Mouse (Mus musculus): ENCODE results near the gene Taldo1. TPM values are rescaled to one million over a fixed set of nuclear protein-coding genes. Genes with fewer than 3 reads are reported as not detected.

Taldo1 gene
- polyA plus RNA-seq, 1 experiment from 2014 or later = 272 TPM

DNA sequence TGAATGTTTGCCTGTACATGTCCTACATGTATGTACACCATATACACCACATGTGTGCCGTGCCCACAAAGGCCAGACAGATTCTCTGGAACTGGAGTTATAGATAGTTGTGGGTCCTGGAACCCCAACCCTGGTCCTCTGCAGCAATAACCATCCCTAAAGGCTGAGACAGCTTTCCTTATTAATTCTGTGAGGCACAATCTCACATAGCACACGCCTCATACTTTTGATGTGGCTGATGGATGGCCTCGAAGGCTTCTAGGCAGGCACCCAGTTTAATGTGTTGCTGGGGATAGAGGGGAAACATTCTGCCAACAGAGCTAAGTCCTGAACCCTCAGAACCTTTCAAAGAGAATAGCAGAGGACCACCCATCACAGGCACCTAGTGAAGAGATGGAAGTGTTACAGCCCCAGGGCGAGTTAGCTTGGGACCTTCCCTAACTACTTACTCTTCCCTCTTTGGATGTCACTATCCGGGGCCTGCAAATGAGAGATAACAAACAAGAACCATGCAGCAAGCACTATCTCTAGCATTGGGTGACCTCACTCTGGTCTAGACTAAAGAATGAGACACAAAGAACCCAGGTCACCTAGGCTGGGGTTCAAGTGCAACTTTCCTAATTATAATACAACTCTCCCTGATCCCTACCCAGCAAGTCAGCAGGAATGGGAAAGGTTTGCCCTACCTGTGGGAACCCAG lies 27.5 kb upstream of the Taldo1 start:
- H3K4me3 ChIP-seq = no peak overlapping the region
- no peak overlapping the region for H3K4me2 ChIP-seq
- 74% methylated on average over 5 of the region's 5 CpGs for WGBS
- no peaks in the 10 kb centered on the region for H3K9me3 ChIP-seq
- no peak for ATAC-seq (ENCODE audit: insufficient number of reproducible peaks, low FRiP score, low TSS enrichment, low read depth)
- H3K9ac ChIP-seq = no peak overlapping the region
- peaks cover 5% of the 10 kb centered on the region; the same call in 1 of the 2 replicates for H3K4me1 ChIP-seq
- H3K27me3 ChIP-seq = peaks cover 19% of the 10 kb centered on the region
- no peak overlapping the region for H3K27ac ChIP-seq
- H3K36me3 ChIP-seq = no peaks in the 10 kb centered on the region

DNA sequence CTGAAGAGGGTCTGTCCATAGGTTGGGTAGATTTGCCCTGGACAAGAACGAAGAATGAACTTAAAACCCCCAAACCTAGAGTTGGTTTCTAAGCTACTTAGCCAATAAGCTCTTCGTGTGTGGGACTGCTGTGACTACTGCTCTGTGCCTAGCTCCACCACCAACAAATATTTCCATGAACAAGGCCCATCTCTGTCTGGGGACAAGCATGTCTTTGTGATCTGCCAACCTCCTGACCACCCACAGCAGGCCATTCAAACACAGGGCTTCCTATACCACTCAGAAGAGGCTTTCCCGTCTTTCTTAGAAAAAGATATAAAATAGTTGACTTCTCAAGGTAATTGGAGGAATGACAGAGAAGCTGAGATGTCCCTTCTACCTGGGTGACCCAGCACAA lies 27.0 kb upstream of the Taldo1 start:
- no peak overlapping the region for H3K4me2 ChIP-seq
- WGBS = 65% methylated on average over 3 of the region's 3 CpGs
- peaks cover 5% of the 10 kb centered on the region; the same call in 1 of the 2 replicates for H3K4me1 ChIP-seq
- H3K27ac ChIP-seq = no peak overlapping the region
- no peak overlapping the region for H3K9ac ChIP-seq
- H3K27me3 ChIP-seq = peaks cover 19% of the 10 kb centered on the region
- H3K9me3 ChIP-seq = no peaks in the 10 kb centered on the region
- H3K36me3 ChIP-seq = no peaks in the 10 kb centered on the region
- ATAC-seq (ENCODE audit: insufficient number of reproducible peaks, low FRiP score, low TSS enrichment, low read depth) = no peak
- H3K4me3 ChIP-seq = no peak overlapping the region

- WGBS = 82% methylated on average over 4 of the region's 4 CpGs
- Histone ChIP-seq H3K9me3 (no peaks in the 10 kb centered on the region), H3K4me3 (no peak overlapping the region), H3K27me3 (no peaks in the 10 kb centered on the region), H3K4me2 (no peak overlapping the region), H3K9ac (no peak overlapping the region), H3K27ac (no peak overlapping the region), H3K4me1 (no peaks in the 10 kb centered on the region), H3K36me3 (no peaks in the 10 kb centered on the region)
- ATAC-seq (ENCODE audit: insufficient number of reproducible peaks, low FRiP score, low TSS enrichment, low read depth) = no peak
Observed at GRCm38 (mm10) chr7:141367358-141367757, 24.6 kb upstream of the Taldo1 start.

DNA sequence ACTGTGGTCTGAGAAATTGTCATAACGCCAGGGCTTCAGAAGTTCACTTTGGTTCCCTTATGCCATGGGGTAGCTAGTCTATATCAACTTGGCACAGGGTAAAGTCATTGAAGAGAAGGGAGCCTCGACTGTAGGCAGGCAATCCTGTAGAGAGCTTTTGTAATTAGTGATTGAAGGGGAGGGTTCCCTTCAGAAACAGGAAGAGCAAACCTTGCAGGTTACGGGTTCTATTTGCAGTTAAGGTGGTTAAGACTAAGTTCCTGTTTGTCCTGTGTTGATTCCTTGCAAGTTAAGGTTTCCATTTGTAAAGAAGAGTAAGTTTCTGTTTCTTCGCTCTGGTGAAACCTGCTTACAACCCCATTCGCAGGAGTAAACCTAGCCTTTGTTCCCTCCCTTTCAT lies 22.1 kb upstream of the Taldo1 start:
- no peak overlapping the region for H3K4me2 ChIP-seq
- H3K9me3 ChIP-seq = no peaks in the 10 kb centered on the region
- ATAC-seq (ENCODE audit: insufficient number of reproducible peaks, low FRiP score, low TSS enrichment, low read depth) = no peak
- WGBS = 65% methylated on average over 5 of the region's 5 CpGs
- no peaks in the 10 kb centered on the region for H3K27me3 ChIP-seq
- no peaks in the 10 kb centered on the region for H3K4me1 ChIP-seq
- H3K9ac ChIP-seq = no peak overlapping the region
- no peaks in the 10 kb centered on the region for H3K36me3 ChIP-seq
- H3K27ac ChIP-seq = no peak overlapping the region
- no peak overlapping the region for H3K4me3 ChIP-seq

DNA sequence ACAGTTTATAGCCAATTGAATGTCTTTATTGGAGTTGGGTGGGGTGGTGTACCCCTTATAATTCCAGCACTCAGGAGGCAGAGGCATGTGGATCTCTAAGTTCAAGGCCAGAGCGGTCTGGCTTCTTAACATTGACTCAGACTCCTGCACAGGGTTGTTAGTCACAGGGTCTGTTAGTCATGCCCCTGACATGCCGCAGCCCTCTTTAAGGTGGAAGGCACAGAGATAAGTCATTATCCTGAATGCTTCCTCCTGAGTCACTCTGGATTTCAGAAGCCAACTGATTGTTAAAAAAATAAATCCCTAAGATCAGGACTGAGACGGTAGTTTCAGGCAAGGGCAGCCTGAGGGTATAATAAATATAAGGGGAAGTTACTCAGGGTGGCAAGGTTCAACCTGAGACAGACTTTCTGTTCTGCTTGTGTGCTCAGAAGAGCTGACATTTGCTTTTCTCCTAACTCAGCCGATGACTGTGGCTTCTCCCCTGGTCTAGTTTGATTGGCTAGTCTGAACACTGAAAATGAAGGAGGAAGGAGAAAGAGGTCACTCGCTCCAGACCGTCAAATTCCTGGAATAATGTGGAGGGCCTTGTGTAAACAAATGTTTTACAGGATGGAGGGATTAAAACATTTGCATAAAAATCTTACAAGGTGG lies 19.9 kb upstream of the Taldo1 start:
- H3K27ac ChIP-seq = no peak overlapping the region
- H3K9me3 ChIP-seq = no peaks in the 10 kb centered on the region
- H3K4me2 ChIP-seq = no peak overlapping the region
- H3K27me3 ChIP-seq = no peaks in the 10 kb centered on the region
- ATAC-seq (ENCODE audit: insufficient number of reproducible peaks, low FRiP score, low TSS enrichment, low read depth) = no peak
- no peaks in the 10 kb centered on the region for H3K36me3 ChIP-seq
- WGBS = 56% methylated on average over 6 of the region's 6 CpGs
- no peaks in the 10 kb centered on the region for H3K4me1 ChIP-seq
- no peak overlapping the region for H3K4me3 ChIP-seq
- no peak overlapping the region for H3K9ac ChIP-seq

- H3K4me1 ChIP-seq = no peaks in the 10 kb centered on the region
- 74% methylated on average over 6 of the region's 6 CpGs for WGBS
- H3K27ac ChIP-seq = no peak overlapping the region
- H3K4me2 ChIP-seq = no peak overlapping the region
- H3K4me3 ChIP-seq = no peak overlapping the region
- no peaks in the 10 kb centered on the region for H3K27me3 ChIP-seq
- no peak for ATAC-seq (ENCODE audit: insufficient number of reproducible peaks, low FRiP score, low TSS enrichment, low read depth)
- no peak overlapping the region for H3K9ac ChIP-seq
- no peaks in the 10 kb centered on the region for H3K9me3 ChIP-seq
- H3K36me3 ChIP-seq = no peaks in the 10 kb centered on the region
Observed at GRCm38 (mm10) chr7:141373611-141374010, 18.4 kb upstream of the Taldo1 start.

- no peaks in the 10 kb centered on the region for H3K27me3 ChIP-seq
- no peak overlapping the region for H3K4me2 ChIP-seq
- H3K9ac ChIP-seq = no peak overlapping the region
- no peaks in the 10 kb centered on the region for H3K36me3 ChIP-seq
- no peaks in the 10 kb centered on the region for H3K4me1 ChIP-seq
- no peaks in the 10 kb centered on the region for H3K9me3 ChIP-seq
- no peak overlapping the region for H3K27ac ChIP-seq
- ATAC-seq (ENCODE audit: insufficient number of reproducible peaks, low FRiP score, low TSS enrichment, low read depth) = no peak
- H3K4me3 ChIP-seq = no peak overlapping the region
Observed at GRCm38 (mm10) chr7:141374399-141374798, 17.6 kb upstream of the Taldo1 start.

- no peak overlapping the region for H3K9ac ChIP-seq
- ATAC-seq (ENCODE audit: insufficient number of reproducible peaks, low FRiP score, low TSS enrichment, low read depth) = no peak
- H3K36me3 ChIP-seq = no peaks in the 10 kb centered on the region
- no peak overlapping the region for H3K4me3 ChIP-seq
- no peaks in the 10 kb centered on the region for H3K9me3 ChIP-seq
- H3K4me1 ChIP-seq = 0 out of 2 replicates have a peak, but pooled peaks cover 3% of the 10 kb centered on the region
- H3K27me3 ChIP-seq = 0 out of 2 replicates have a peak, but pooled peaks cover 5% of the 10 kb centered on the region
- H3K27ac ChIP-seq = no peak overlapping the region
- H3K4me2 ChIP-seq = no peak overlapping the region
- 27% methylated on average over 4 of the region's 4 CpGs for WGBS
Observed at GRCm38 (mm10) chr7:141379584-141379983, 12.4 kb upstream of the Taldo1 start.

DNA sequence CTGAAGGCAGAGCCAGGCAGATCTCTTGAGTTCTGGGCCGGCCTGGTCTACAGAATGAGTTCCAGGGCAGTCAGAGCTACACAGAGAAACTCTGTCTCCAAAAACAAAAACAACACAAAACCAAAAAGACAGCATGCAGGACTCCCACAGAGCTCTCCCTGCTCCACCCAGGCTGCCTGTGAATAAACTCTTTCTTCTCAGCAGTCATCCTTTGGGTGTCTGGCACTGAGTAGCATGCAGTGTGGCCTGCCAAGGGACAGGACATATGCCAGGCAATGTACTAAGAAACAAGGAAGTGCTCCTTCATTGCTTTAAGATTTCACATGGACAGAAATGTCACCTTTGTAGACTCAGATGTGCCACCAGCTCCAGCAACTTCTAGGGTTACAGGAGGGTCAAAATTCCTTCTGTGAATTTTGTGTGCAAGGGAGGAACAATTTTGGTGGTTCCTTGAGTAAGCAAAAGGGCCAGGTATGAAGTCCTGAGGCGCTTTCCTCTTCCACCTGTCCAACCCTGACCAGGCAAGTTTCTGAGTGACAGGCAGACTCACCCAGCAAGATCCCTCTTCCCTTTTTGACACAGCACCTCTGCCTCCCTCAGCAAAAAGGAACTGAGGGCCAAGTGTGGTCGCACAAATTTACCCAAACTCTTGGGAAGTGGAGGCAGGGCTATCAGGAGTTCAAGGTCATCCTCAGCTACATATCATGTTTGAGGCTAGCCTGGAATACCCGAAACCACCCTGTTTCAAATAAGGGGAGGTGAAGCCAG lies 10.7 kb upstream of the Taldo1 start:
- no peaks in the 10 kb centered on the region for H3K9me3 ChIP-seq
- no peak overlapping the region for H3K27ac ChIP-seq
- 0 out of 2 replicates have a peak, but pooled peaks cover 3% of the 10 kb centered on the region for H3K4me1 ChIP-seq
- no peak overlapping the region for H3K4me3 ChIP-seq
- H3K9ac ChIP-seq = no peak overlapping the region
- 0 out of 2 replicates have a peak, but pooled peaks cover 5% of the 10 kb centered on the region for H3K27me3 ChIP-seq
- ATAC-seq (ENCODE audit: insufficient number of reproducible peaks, low FRiP score, low TSS enrichment, low read depth) = no peak
- 69% methylated on average over 4 of the region's 4 CpGs for WGBS
- H3K36me3 ChIP-seq = no peaks in the 10 kb centered on the region
- H3K4me2 ChIP-seq = no peak overlapping the region

- Histone ChIP-seq H3K9ac (no peak overlapping the region), H3K36me3 (no peaks in the 10 kb centered on the region), H3K4me3 (no peak overlapping the region), H3K4me2 (no peak overlapping the region), H3K4me1 (peaks cover 11% of the 10 kb centered on the region), H3K9me3 (no peaks in the 10 kb centered on the region), H3K27me3 (0 out of 2 replicates have a peak, but pooled peaks cover 8% of the 10 kb centered on the region), H3K27ac (no peak overlapping the region)
- WGBS = 42% methylated on average over 2 of the region's 2 CpGs
- ATAC-seq (ENCODE audit: insufficient number of reproducible peaks, low FRiP score, low TSS enrichment, low read depth) = no peak
Observed at GRCm38 (mm10) chr7:141387807-141388486, 4.1 kb upstream of the Taldo1 start.

DNA sequence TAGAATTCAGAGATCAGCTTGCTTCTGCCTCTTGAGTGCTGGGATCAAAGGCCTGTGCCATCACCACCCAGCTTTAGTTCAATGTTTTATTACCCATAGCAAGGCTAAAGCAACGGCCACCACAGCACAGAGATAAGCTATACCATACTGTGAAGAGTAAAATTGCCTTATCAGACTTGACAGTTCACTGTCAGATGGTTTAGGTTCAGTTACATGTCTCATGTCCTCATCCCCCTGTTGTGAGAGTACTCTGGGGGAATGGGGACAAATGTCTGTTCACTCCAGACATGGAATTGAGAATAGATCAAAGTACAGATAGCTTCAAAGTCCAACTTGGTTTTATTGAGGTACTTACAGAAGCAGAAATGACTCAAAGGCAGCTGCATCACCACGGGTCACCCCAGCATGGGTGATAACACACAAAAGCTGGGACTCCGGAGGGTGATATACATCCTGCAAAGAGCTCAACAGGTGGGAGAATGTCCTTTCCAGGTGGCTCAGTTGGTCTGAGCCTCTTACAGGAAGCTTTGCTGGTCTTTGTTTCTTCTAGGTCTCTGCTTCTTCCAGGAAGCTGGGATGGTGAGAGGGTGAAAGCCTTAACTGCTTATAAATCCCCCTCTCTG lies 3.4 kb upstream of the Taldo1 start:
- Histone ChIP-seq H3K4me1 (peaks cover 14% of the 10 kb centered on the region), H3K4me3 (no peak overlapping the region), H3K27ac (no peak overlapping the region), H3K27me3 (0 out of 2 replicates have a peak, but pooled peaks cover 8% of the 10 kb centered on the region), H3K36me3 (no peaks in the 10 kb centered on the region), H3K4me2 (no peak overlapping the region), H3K9ac (no peak overlapping the region), H3K9me3 (no peaks in the 10 kb centered on the region)
- no peak for ATAC-seq (ENCODE audit: insufficient number of reproducible peaks, low FRiP score, low TSS enrichment, low read depth)
- WGBS = 46% methylated on average over 3 of the region's 3 CpGs

Data from limb, embryonic 15.5 days (tissue).